Mouse (Mus musculus): ENCODE measurements at regions not wholly inside any gene's neighbourhood (a gene's known extent, or its start where the extent isn't known, plus 50 kb on each side); places are given as distances from the start of the nearest gene placed in this dataset.

DNA sequence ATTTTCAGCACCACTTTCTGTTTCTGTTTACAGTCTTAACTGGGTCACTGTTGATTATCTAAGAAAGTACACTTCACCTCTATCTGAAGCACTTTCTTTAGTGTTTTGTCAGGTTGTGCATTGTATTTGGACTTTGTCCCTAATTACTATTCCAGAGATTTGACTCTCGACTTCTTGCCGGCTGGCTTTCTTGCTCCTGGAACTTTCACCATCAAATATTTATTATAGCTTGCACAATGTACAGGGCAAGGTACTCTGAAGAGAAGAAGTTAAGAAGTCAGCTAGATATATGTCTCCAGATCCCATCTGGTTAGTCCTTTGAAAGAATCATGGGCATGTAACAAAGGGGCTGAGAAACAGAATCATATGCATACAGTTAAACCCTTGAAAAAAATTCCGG lies 290.0 kb upstream of the 4921530L21Rik start:
- TF ChIP-seq CHD2 (IDR thresholded peaks at IDR 0.05; ENCODE audit: low read depth, low read length) (no peak), ZNF384 (IDR thresholded peaks at IDR 0.05; ENCODE audit: low read depth, low read length) (no peak)

All from ES-E14 (cell line).